Mouse (Mus musculus) CH12.LX (cell line): ENCODE results near the gene Gfod2.
A peak's percentile ranks its signal among the peaks of the same experiment; 100 is the strongest.

Experiments used
- CTCF ChIP-seq, 2 experiments: IDR thresholded peaks in 1 of 2; conservative IDR thresholded peaks in 1 of 2; 2 replicates each; pipeline ENCODE4 v1.5.1; 2011 to 2012; ENCODE audit warnings: low read depth in 2 of 2, low read length in 2 of 2, improper control_type of control experiment in 1 of 2, inconsistent platforms in 1 of 2, mild to moderate bottlenecking in 1 of 2, moderate library complexity in 1 of 2
- POLR2A ChIP-seq: IDR thresholded peaks from 2 replicates; pipeline ENCODE4 v1.6.1; 2011; ENCODE audit warnings: low read depth, mild to moderate bottlenecking, improper control_type of control experiment, low read length

DNA sequence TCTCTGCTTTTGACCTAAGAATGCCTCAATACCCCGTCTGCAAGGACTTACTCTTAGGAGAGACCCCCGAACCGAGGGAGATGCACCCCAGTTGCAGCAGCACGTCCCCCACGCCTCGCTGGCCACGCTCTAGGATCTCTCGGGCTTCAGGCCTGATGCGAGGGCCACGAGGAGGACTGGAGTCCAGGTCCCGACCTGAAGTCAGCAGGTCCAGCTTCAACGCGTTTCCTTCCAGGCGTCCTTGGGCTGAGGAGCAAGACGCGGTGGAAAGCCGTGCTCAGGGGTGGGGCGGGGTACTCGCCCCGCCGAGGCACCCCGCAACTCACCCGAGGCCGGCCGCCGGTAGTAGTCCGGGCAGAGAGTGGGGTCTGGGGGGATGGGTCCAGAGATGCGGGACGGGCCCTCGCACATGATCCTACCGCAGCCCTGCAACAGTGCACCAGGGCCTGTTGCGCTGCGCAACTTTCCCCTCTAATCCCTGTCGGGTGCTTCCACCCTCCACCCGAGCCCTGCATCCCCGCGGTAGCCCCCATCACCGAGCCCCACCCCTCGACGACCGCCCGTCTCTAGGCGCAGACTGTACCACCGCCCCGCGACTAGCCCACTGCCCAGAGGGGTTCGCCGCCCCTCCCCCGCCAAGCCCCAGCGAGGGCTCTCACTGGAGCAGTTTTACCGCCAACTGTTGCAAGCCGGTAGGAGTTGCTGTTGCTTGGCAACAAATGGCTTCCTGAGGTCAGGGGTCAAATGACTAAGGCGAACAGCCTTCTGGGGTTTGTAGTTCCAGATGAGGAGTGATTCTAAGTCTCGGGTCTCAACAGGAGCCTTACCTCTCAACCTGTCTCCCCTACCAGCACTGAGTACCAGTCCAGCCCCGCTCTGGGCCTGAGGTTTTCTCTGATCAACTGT is 50.7 kb downstream of the Gfod2 start, which contains the start of the genes 4933405L10Rik and Enkd1:
- TF ChIP-seq CTCF (conservative IDR thresholded peaks at IDR 0.05 in 1 of 2, IDR thresholded peaks at IDR 0.05 in 1 of 2; ENCODE audit: low read depth in 2 of 2, low read length in 2 of 2) (no peak), POLR2A (peak; percentile 43; the same call in 1 of the 2 replicates)
